Mouse (Mus musculus) olfactory bulb, adult 2 months (tissue): ENCODE results near the gene Ywhaq. TPM values are rescaled to one million over a fixed set of nuclear protein-coding genes. Genes with fewer than 3 reads are reported as not detected.
A peak's percentile ranks its signal among the peaks of the same experiment; 100 is the strongest.

Source experiments
- H3K27ac ChIP-seq: fragments of 200-500 bp; 2 replicates; pipeline ENCODE4 v1.5.1; 2012; ENCODE audit warnings: low read depth, low read length; ENCODE audit not compliant: insufficient read depth
- H3K4me1 ChIP-seq: fragments of 200-500 bp; 2 replicates; pipeline ENCODE4 v1.6.1; 2012; ENCODE audit warnings: low read length; ENCODE audit not compliant: control insufficient read depth, insufficient read depth
- H3K4me3 ChIP-seq: fragments of 200-500 bp; 2 replicates; pipeline ENCODE4 v1.5.1; 2012; ENCODE audit warnings: mild to moderate bottlenecking, low read depth, low read length, moderate library complexity; ENCODE audit not compliant: insufficient read depth
- CTCF ChIP-seq: fragments of 200-500 bp; IDR thresholded peaks from 2 replicates; pipeline ENCODE4 v1.5.1; 2012; ENCODE audit warnings: low read depth, mild to moderate bottlenecking, low read length, moderate library complexity; ENCODE audit not compliant: insufficient read depth
- POLR2A ChIP-seq: fragments of 200-500 bp; IDR thresholded peaks from 2 replicates; pipeline ENCODE4 v1.6.1; 2012; ENCODE audit warnings: mild to moderate bottlenecking, low read depth, low read length, moderate library complexity; ENCODE audit not compliant: insufficient read depth
- WGBS: fragments of 180-500 bp; shearing (Covaris S2); methylation state at CpG from one replicate; pipeline ENCODE4 v1.1.7; 2018; 5-methylcytosine and 5-hydroxymethylcytosine counted together
- polyA plus RNA-seq: library from polyadenylated mRNA; stranded (reverse); fragments of >200 nt; gene quantifications from 2 replicates; pipeline ENCODE4 v1.2.4, GENCODE M21; 2012; ENCODE audit warnings: low replicate concordance; ENCODE audit not compliant: missing spikeins, insufficient read depth, insufficient read length

Gene Ywhaq
- polyA plus RNA-seq, 1 experiment: not detected

GRCm38 (mm10) chr12:21439428-21439827, 22.0 kb upstream of the Ywhaq start:
- TF ChIP-seq CTCF: no peak
- no peak for TF ChIP-seq POLR2A
- no peaks in the 10 kb centered on the region for H3K4me1 ChIP-seq
- 23% methylated on average over 9 of the region's 9 CpGs for WGBS
- H3K4me3 ChIP-seq: no peak overlapping the region
- H3K27ac ChIP-seq: no peak overlapping the region

- no peak overlapping the region for H3K27ac ChIP-seq
- TF ChIP-seq CTCF (no peak), POLR2A (no peak)
- 43% methylated on average over 4 of the region's 4 CpGs for WGBS
- no peak overlapping the region for H3K4me3 ChIP-seq
- no peaks in the 10 kb centered on the region for H3K4me1 ChIP-seq
Measured at GRCm38 (mm10) chr12:21438750-21439394, 21.4 kb upstream of the Ywhaq start.

DNA sequence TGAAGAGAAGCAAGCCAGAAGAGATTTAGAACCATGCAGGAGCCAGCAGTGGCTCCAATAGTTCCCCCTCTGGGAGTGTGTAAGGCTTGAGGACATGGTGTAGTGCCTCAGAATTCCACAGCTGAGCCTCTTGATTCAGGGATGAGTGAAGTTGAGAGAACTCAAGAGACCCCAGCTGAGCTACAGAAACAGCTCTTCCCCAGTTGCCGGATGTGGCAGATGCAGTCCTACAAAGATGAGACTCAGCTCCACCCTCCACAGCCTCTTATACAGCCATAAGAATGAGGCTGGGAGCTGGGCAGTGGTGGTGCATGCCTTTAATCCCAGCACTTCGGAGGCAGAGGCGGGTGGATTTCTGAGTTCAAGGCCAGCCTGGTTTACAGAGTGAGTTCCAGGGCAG, 20.9 kb upstream of the Ywhaq start:
- H3K4me3 ChIP-seq: no peak overlapping the region
- H3K4me1 ChIP-seq: no peaks in the 10 kb centered on the region
- WGBS: 85% methylated on average over 3 of the region's 3 CpGs
- no peak overlapping the region for H3K27ac ChIP-seq
- TF ChIP-seq CTCF: no peak
- no peak for TF ChIP-seq POLR2A

- Histone ChIP-seq H3K27ac (no peak overlapping the region), H3K4me3 (no peak overlapping the region), H3K4me1 (no peaks in the 10 kb centered on the region)
- TF ChIP-seq POLR2A: no peak
- no peak for TF ChIP-seq CTCF
- WGBS: 71% methylated on average over 8 of the region's 8 CpGs
Measured at GRCm38 (mm10) chr12:21431950-21432349, 14.5 kb upstream of the Ywhaq start.

DNA sequence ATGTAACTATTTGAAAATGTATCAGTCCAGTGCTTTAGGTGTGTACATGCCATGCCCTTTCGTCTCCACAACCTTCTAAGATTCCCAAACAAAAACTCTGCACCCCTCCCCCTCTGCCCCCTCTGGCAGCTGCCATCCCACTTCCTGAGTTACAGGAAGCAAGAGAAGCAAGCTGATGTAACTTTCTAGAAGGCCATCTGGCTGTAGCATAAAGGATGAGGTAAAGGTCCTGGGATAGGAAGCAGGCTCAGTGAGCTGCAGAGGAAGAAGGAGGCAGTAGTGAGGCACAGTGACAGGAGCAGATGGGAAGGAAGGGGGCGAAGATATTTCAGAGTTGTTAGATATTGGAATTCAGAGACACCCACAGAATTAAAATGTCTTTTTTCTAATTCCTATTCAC, 13.6 kb upstream of the Ywhaq start:
- Histone ChIP-seq H3K4me1 (peaks cover 5% of the 10 kb centered on the region), H3K27ac (no peak overlapping the region), H3K4me3 (no peak overlapping the region)
- WGBS: 70% methylated on average over 2 of the region's 2 CpGs
- TF ChIP-seq CTCF (no peak), POLR2A (no peak)

DNA sequence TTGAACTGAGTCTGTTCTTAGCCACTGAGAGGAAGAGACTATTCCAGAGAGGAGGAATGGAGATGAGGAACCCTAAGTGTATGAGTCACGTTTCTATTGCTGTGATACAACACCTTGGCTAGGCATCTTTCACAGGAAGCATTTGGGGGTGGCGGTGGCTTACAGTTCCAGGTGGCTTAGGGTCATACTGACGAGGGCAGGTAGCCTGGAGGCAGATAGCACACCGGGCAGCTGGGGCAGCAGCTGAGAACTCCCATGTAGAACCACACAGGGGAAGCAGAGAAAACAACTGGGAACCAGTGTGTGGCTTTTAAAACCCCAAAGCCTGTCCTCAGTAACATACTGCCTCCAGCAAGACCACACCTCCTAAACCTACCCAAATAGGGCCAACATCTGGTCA, 12.7 kb upstream of the Ywhaq start:
- TF ChIP-seq POLR2A (no peak), CTCF (no peak)
- no peak overlapping the region for H3K4me3 ChIP-seq
- peaks cover 10% of the 10 kb centered on the region for H3K4me1 ChIP-seq
- 74% methylated on average over 4 of the region's 4 CpGs for WGBS
- no peak overlapping the region for H3K27ac ChIP-seq

- 88% methylated on average over 1 of the region's 1 CpGs for WGBS
Measured at GRCm38 (mm10) chr12:21429021-21429420, 11.6 kb upstream of the Ywhaq start.

DNA sequence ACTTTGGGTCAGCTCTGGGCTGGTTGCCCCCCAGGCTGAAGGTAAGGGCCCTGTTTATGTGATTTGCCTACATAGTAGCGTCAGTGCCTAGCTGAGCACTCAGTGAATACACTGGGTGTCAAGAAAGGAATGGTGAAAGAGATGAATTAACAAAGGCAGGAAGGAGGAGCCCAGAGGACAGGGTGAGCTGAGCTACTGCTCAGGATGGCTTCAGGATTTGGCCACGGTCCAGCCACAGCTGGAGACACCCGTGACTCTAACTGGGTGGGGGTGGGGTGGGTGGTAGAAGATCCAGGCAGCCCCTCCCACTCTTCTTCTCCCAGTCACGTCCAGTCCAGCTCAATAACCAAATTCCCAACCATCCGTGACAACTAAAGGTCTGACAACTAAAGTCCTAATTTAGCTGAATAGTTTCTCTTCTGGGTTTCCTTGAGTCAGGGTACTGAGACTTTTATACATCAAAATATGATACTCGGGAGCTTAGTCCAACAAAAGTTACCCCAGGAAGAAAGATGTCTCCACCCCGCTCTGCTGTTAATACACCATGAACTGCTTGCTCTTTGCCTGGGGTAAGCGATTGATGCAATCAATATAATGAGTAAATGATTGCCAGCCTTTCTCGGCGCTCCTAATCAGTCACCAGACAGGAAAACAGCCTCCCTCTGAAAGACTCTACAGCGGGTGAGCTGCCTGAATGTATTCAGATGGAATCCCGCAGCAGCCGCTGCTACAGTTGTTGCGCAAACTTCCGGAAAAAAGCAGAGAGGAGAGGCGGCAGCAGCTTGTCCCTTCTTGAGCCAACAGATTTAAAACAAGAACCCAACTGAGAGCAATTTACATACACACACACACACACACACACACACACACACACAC, 8.9 kb upstream of the Ywhaq start:
- Histone ChIP-seq H3K4me1 (peaks cover 12% of the 10 kb centered on the region), H3K4me3 (no peak overlapping the region), H3K27ac (peak overlapping the region; percentile 73; the same call in 1 of the 2 replicates)
- TF ChIP-seq CTCF: no peak
- TF ChIP-seq POLR2A: no peak
- WGBS: 11% methylated on average over 16 of the region's 16 CpGs

More at GRCm38 (mm10) chr12:21429021-21429420, 11.6 kb upstream of the Ywhaq start:
- Histone ChIP-seq H3K27ac (no peak overlapping the region), H3K4me3 (no peak overlapping the region), H3K4me1 (peaks cover 12% of the 10 kb centered on the region)
- no peak for TF ChIP-seq POLR2A
- no peak for TF ChIP-seq CTCF

DNA sequence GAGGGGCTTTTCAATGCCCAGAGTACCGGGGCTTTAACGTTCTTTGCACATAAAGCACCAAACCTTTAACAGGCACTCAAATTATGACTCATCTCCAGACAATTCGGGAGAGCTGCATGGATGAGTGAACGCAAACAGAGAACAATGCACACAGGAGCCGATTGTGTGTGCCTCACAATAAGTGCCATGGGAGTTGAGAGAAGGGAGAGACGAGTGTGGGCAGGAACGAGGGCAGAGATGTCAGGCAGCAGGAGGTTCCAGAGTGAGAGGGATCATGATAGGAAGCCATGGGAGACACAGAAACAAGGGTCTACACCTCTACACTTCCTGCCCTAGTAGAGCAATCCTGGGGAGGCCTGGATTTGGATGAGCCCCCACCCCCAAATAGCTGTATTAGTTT, 7.2 kb upstream of the Ywhaq start:
- peaks cover 12% of the 10 kb centered on the region for H3K4me1 ChIP-seq
- 13% methylated on average over 7 of the region's 7 CpGs for WGBS
- TF ChIP-seq POLR2A (no peak), CTCF (no peak)
- peak overlapping the region; percentile 73 for H3K27ac ChIP-seq
- H3K4me3 ChIP-seq: no peak overlapping the region
